Mouse (Mus musculus) heart, embryonic 10.5 days (tissue): ENCODE results near the gene Copz1. TPM values are rescaled to one million over a fixed set of nuclear protein-coding genes. Genes with fewer than 3 reads are reported as not detected.
A peak's percentile ranks its signal among the peaks of the same experiment; 100 is the strongest.
"Not testable (repeated sequence)": the region's sequence is repeated elsewhere in the genome, so short reads cannot be mapped to it uniquely, and the experiment has no call there.

Experiments
- DNase-seq: peaks from one replicate; pipeline ENCODE4 v3.0.0-alpha.2; 2017; ENCODE audit warnings: low spot score
- H3K27ac ChIP-seq: fragments of 300-500 bp; sonication (generic); 2 replicates; pipeline ENCODE4 v1.5.1; 2016; ENCODE audit warnings: mild to moderate bottlenecking
- H3K27me3 ChIP-seq: fragments of 300-500 bp; sonication (generic); 2 replicates; pipeline ENCODE4 v1.6.1; 2016; ENCODE audit warnings: mild to moderate bottlenecking; ENCODE audit not compliant: poor library complexity, insufficient read depth, severe bottlenecking
- H3K36me3 ChIP-seq: fragments of 300-500 bp; sonication (generic); 2 replicates; pipeline ENCODE4 v1.6.1; 2016; ENCODE audit warnings: mild to moderate bottlenecking, moderate library complexity
- H3K4me1 ChIP-seq: fragments of 300-500 bp; sonication (generic); 2 replicates; pipeline ENCODE4 v1.6.1; 2016; ENCODE audit warnings: mild to moderate bottlenecking
- H3K4me3 ChIP-seq: fragments of 300-500 bp; sonication (generic); 2 replicates; pipeline ENCODE4 v1.5.1; 2016; ENCODE audit warnings: mild to moderate bottlenecking, moderate library complexity
- H3K9me3 ChIP-seq: fragments of 300-500 bp; sonication (generic); 2 replicates; pipeline ENCODE4 v1.6.1; 2016; ENCODE audit warnings: mild to moderate bottlenecking, moderate library complexity
- WGBS: fragments of 180-500 bp; shearing (Covaris S2); methylation state at CpG from one replicate; pipeline ENCODE4 v1.1.7; 2016; 5-methylcytosine and 5-hydroxymethylcytosine counted together
- polyA plus RNA-seq: library from polyadenylated mRNA; unstranded; fragments of >200 nt; fragmentation: Nextera tagmentation; extraction: Ambion mirVana; gene quantifications from 2 replicates; pipeline ENCODE4 v1.2.1, GENCODE M21; 2016

Copz1 gene
- polyA plus RNA-seq, 1 experiment from 2014 or later: 264 TPM

GRCm38 (mm10) chr15:103257790-103258728 lies 14.5 kb upstream of the Copz1 start, which contains the start of gene Nfe2:
TSS of gene Nfe2 (minus strand) at chr15:103258403.
- peak; percentile 98 for DNase-seq
- Histone ChIP-seq H3K4me1 (peaks cover 34% of the 10 kb centered on the region), H3K9me3 (no peaks in the 10 kb centered on the region), H3K27me3 (no peaks in the 10 kb centered on the region), H3K36me3 (no peaks in the 10 kb centered on the region), H3K27ac (peak within 1 kb of the TSS; percentile 85), H3K4me3 (peak within 1 kb of the TSS; percentile 54)
- WGBS: 5% methylated on average over 15 of the region's 15 CpGs

GRCm38 (mm10) chr15:103259162-103259561 lies 13.4 kb upstream of the Copz1 start:
- Histone ChIP-seq H3K4me1 (peaks cover 34% of the 10 kb centered on the region), H3K36me3 (no peaks in the 10 kb centered on the region), H3K4me3 (no peak overlapping the region), H3K27me3 (no peaks in the 10 kb centered on the region), H3K9me3 (no peaks in the 10 kb centered on the region), H3K27ac (peak overlapping the region; percentile 85; the same call in 1 of the 2 replicates)
- DNase-seq: no peak
- 81% methylated on average over 5 of the region's 5 CpGs for WGBS

GRCm38 (mm10) chr15:103259989-103260388 lies 12.5 kb upstream of the Copz1 start:
- peaks cover 28% of the 10 kb centered on the region for H3K4me1 ChIP-seq
- peak overlapping the region; percentile 33; the same call in 1 of the 2 replicates for H3K27ac ChIP-seq
- no peaks in the 10 kb centered on the region for H3K9me3 ChIP-seq
- H3K36me3 ChIP-seq: no peaks in the 10 kb centered on the region
- 14% methylated on average over 1 of the region's 1 CpGs for WGBS
- H3K4me3 ChIP-seq: no peak overlapping the region
- no peaks in the 10 kb centered on the region for H3K27me3 ChIP-seq
- DNase-seq: no peak

- Histone ChIP-seq H3K27ac (no peak overlapping the region), H3K4me1 (peaks cover 6% of the 10 kb centered on the region; the same call in 1 of the 2 replicates), H3K9me3 (no peaks in the 10 kb centered on the region), H3K4me3 (no peak overlapping the region), H3K27me3 (no peaks in the 10 kb centered on the region), H3K36me3 (no peaks in the 10 kb centered on the region)
- 79% methylated on average over 2 of the region's 2 CpGs for WGBS
- DNase-seq: no peak
Measured at GRCm38 (mm10) chr15:103264794-103265193, 7.7 kb upstream of the Copz1 start.

GRCm38 (mm10) chr15:103268903-103269302 lies 3.6 kb upstream of the Copz1 start:
- Histone ChIP-seq H3K9me3 (no peaks in the 10 kb centered on the region), H3K36me3 (no peaks in the 10 kb centered on the region), H3K27me3 (no peaks in the 10 kb centered on the region), H3K4me1 (peaks cover 6% of the 10 kb centered on the region), H3K27ac (no peak overlapping the region), H3K4me3 (no peak overlapping the region)
- no peak for DNase-seq
- WGBS: 83% methylated on average over 4 of the region's 4 CpGs

GRCm38 (mm10) chr15:103275943-103276342 lies 3.4 kb downstream of the Copz1 start:
- not testable (repeated sequence) for H3K4me3 ChIP-seq, DNase-seq, H3K27ac ChIP-seq, H3K27me3 ChIP-seq, H3K36me3 ChIP-seq, H3K9me3 ChIP-seq
- WGBS: 94% methylated on average over 3 of the region's 3 CpGs
- peaks cover 18% of the 10 kb centered on the region for H3K4me1 ChIP-seq

- Histone ChIP-seq H3K9me3 (no peaks in the 10 kb centered on the region), H3K27ac (no peak overlapping the region), H3K36me3 (0 out of 2 replicates have a peak, but pooled peaks cover 2% of the 10 kb centered on the region), H3K4me3 (no peak overlapping the region), H3K27me3 (no peaks in the 10 kb centered on the region), H3K4me1 (peaks cover 18% of the 10 kb centered on the region)
- 76% methylated on average over 7 of the region's 7 CpGs for WGBS
- DNase-seq: no peak
Measured at GRCm38 (mm10) chr15:103277949-103278348, 5.4 kb downstream of the Copz1 start.

- Histone ChIP-seq H3K36me3 (0 out of 2 replicates have a peak, but pooled peaks cover 2% of the 10 kb centered on the region), H3K4me1 (peaks cover 8% of the 10 kb centered on the region; the same call in 1 of the 2 replicates), H3K27ac (no peak overlapping the region), H3K4me3 (no peak overlapping the region), H3K9me3 (no peaks in the 10 kb centered on the region), H3K27me3 (no peaks in the 10 kb centered on the region)
- 62% methylated on average over 3 of the region's 3 CpGs for WGBS
- no peak for DNase-seq
Measured at GRCm38 (mm10) chr15:103279750-103280149, 7.2 kb downstream of the Copz1 start.

- Histone ChIP-seq H3K27ac (no peak overlapping the region), H3K36me3 (0 out of 2 replicates have a peak, but pooled peaks cover 2% of the 10 kb centered on the region), H3K9me3 (no peaks in the 10 kb centered on the region), H3K4me1 (peaks cover 20% of the 10 kb centered on the region), H3K4me3 (no peak overlapping the region), H3K27me3 (no peaks in the 10 kb centered on the region)
- 66% methylated on average over 3 of the region's 3 CpGs for WGBS
- no peak for DNase-seq
Measured at GRCm38 (mm10) chr15:103280817-103281464, 8.4 kb downstream of the Copz1 start.

GRCm38 (mm10) chr15:103281465-103282205 lies 9.1 kb downstream of the Copz1 start:
- Histone ChIP-seq H3K27me3 (no peaks in the 10 kb centered on the region), H3K4me3 (no peak overlapping the region), H3K27ac (no peak overlapping the region), H3K36me3 (0 out of 2 replicates have a peak, but pooled peaks cover 2% of the 10 kb centered on the region), H3K4me1 (peaks cover 22% of the 10 kb centered on the region), H3K9me3 (no peaks in the 10 kb centered on the region)
- 96% methylated on average over 3 of the region's 3 CpGs for WGBS
- no peak for DNase-seq

- no peak overlapping the region for H3K27ac ChIP-seq
- peaks cover 16% of the 10 kb centered on the region for H3K4me1 ChIP-seq
- 74% methylated on average over 3 of the region's 3 CpGs for WGBS
- H3K36me3 ChIP-seq: peaks cover 6% of the 10 kb centered on the region
- H3K27me3 ChIP-seq: no peaks in the 10 kb centered on the region
- no peak for DNase-seq
- no peaks in the 10 kb centered on the region for H3K9me3 ChIP-seq
- H3K4me3 ChIP-seq: no peak overlapping the region
Measured at GRCm38 (mm10) chr15:103284066-103284465, 11.6 kb downstream of the Copz1 start.

- no peaks in the 10 kb centered on the region for H3K27me3 ChIP-seq
- H3K4me1 ChIP-seq: peaks cover 16% of the 10 kb centered on the region
- no peak overlapping the region; the same call in 1 of the 2 replicates for H3K27ac ChIP-seq
- DNase-seq: no peak
- 41% methylated on average over 2 of the region's 2 CpGs for WGBS
- H3K4me3 ChIP-seq: no peak overlapping the region
- peaks cover 12% of the 10 kb centered on the region for H3K36me3 ChIP-seq
- no peaks in the 10 kb centered on the region for H3K9me3 ChIP-seq
Measured at GRCm38 (mm10) chr15:103284647-103285046, 12.1 kb downstream of the Copz1 start.
